Mouse (Mus musculus) megakaryocyte, embryonic 14.5 days (primary cell): ENCODE results near the gene Fnd3c2. TPM values are rescaled to one million over a fixed set of nuclear protein-coding genes. Genes with fewer than 3 reads are reported as not detected.

Experiments
- H3K27me3 ChIP-seq: replicated peaks from 2 replicates; pipeline ENCODE3; 2012; ENCODE audit warnings: inconsistent platforms
- H3K36me3 ChIP-seq: replicated peaks from 2 replicates; pipeline ENCODE3; 2012; ENCODE audit warnings: low read length, inconsistent platforms, mixed read lengths
- H3K4me1 ChIP-seq: 2 replicates; pipeline ENCODE4 v1.6.1; 2012; ENCODE audit warnings: inconsistent platforms
- H3K4me3 ChIP-seq: replicated peaks from 2 replicates; pipeline ENCODE3; 2012; ENCODE audit warnings: moderate library complexity, mild to moderate bottlenecking, inconsistent platforms
- H3K9me3 ChIP-seq: 2 replicates; pipeline ENCODE4 v1.6.1; 2012; ENCODE audit warnings: inconsistent platforms
- FLI1 ChIP-seq: IDR thresholded peaks from 2 replicates; pipeline ENCODE4 v1.6.1; 2012; ENCODE audit warnings: low read length, inconsistent platforms, mixed read lengths
- GATA1 ChIP-seq: IDR thresholded peaks from 3 replicates; pipeline ENCODE4 v1.6.1; 2012; ENCODE audit warnings: mixed read lengths, low read length, inconsistent platforms, borderline replicate concordance
- polyA plus RNA-seq: library from polyadenylated mRNA; stranded (reverse); fragments of >175 nt; gene quantifications from 2 replicates; pipeline ENCODE4 v1.2.3, GENCODE M21; 2012; ENCODE audit warnings: low replicate concordance; ENCODE audit not compliant: insufficient read depth

Fnd3c2 gene
- polyA plus RNA-seq, 1 experiment: not detected

DNA sequence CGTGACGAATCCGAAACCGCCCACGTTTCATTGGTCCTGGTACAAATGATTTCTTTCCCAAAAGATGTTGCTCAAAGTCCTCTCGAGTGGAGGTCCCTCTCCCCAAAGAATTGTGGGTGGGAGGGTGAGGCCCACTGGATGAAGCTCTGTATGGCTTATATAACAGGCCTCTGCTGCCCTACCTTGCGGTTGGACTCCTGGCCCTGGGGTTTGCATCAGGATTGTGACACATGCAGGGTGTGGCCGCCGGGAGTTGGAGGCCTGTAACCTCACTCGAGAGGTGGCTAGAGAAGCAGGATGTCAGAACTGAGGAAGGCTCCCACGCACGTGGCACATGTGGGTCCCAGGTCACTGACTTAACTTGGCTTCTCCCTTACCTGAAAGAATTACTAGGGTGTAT, 67.4 kb downstream of the Fnd3c2 start:
- peaks cover 8% of the 10 kb centered on the region for H3K27me3 ChIP-seq
- peaks cover 28% of the 10 kb centered on the region for H3K4me1 ChIP-seq
- H3K9me3 ChIP-seq: no peaks in the 10 kb centered on the region
- peaks cover 14% of the 10 kb centered on the region for H3K36me3 ChIP-seq
- no peak for TF ChIP-seq GATA1
- no peak for TF ChIP-seq FLI1
- H3K4me3 ChIP-seq: peak overlapping the region; percentile 92

DNA sequence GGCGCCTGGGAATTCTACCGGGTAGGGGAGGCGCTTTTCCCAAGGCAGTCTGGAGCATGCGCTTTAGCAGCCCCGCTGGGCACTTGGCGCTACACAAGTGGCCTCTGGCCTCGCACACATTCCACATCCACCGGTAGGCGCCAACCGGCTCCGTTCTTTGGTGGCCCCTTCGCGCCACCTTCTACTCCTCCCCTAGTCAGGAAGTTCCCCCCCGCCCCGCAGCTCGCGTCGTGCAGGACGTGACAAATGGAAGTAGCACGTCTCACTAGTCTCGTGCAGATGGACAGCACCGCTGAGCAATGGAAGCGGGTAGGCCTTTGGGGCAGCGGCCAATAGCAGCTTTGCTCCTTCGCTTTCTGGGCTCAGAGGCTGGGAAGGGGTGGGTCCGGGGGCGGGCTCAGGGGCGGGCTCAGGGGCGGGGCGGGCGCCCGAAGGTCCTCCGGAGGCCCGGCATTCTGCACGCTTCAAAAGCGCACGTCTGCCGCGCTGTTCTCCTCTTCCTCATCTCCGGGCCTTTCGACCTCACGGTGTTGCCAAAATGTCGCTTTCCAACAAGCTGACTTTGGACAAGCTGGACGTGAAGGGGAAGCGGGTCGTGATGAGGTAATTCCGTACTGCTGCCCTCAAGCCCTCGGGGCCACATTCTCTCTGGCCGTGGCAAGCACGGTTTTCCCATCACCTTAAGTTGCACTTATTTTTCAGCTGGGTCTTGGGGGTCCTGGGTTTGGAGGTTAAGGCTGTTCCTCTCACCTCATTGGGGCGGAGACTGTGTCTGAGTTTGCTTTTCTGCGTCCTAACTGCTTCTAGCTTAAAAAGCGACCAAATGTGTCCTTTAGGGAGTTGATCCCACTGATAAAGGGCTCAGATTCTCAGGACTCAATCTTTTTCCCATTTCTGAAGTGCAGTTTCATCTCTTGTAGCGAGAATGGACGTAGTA, 68.2 kb downstream of the Fnd3c2 start, which contains the start of gene Pgk1:
Pgk1 (plus strand) TSS at position 388 of the 937 bp plus-strand sequence.
- Histone ChIP-seq H3K27me3 (peaks cover 8% of the 10 kb centered on the region), H3K4me3 (peak within 1 kb of the TSS; percentile 92), H3K36me3 (peaks cover 10% of the 10 kb centered on the region), H3K4me1 (peaks cover 28% of the 10 kb centered on the region), H3K9me3 (no peaks in the 10 kb centered on the region)
- TF ChIP-seq FLI1 (no peak), GATA1 (no peak)

DNA sequence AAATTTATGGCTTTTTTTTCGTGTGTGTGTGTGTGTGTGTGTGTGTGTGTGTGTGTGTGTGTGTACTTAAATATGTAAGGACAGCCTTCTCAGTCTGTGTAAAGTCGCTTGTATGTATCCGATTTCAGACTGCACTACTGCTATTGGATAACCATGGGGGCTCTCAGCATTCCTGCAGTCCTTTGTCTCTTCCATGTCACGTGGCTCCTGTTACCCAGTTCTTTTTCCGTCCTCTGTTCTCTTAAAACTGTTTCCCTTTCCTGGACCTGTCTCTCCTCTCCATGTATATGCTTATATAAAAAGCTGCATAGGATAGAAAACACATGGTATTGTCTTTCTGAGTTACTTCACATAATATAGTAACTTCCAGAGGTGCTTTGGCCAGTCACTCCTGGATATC, 69.5 kb downstream of the Fnd3c2 start:
- no peak for TF ChIP-seq GATA1
- TF ChIP-seq FLI1: no peak
- no peak overlapping the region for H3K4me3 ChIP-seq
- peaks cover 2% of the 10 kb centered on the region for H3K36me3 ChIP-seq
- H3K9me3 ChIP-seq: no peaks in the 10 kb centered on the region
- H3K4me1 ChIP-seq: peaks cover 23% of the 10 kb centered on the region
- H3K27me3 ChIP-seq: peaks cover 8% of the 10 kb centered on the region

Other genes starting within 250 kb of the Fnd3c2 start
- gene Magt1, start 243.5 kb downstream of the Fnd3c2 start, polyA plus RNA-seq: 7.8 TPM in 1 of 2 replicates, not detected in the other
- 5.5 and 18.9 TPM in 2 replicates for gene Cox7b, start 239.7 kb downstream of the Fnd3c2 start, polyA plus RNA-seq
- 0.06 TPM in 1 of 2 replicates, not detected in the other for gene Atp7a, start 228.1 kb downstream of the Fnd3c2 start, polyA plus RNA-seq
- gene Tlr13, start 112.2 kb downstream of the Fnd3c2 start, polyA plus RNA-seq: 0.41 TPM in 1 of 2 replicates, not detected in the other
- 16.2 and 62.6 TPM in 2 replicates for gene Pgk1, start 68.3 kb downstream of the Fnd3c2 start, polyA plus RNA-seq
- gene Taf9b, start 34.2 kb downstream of the Fnd3c2 start, polyA plus RNA-seq: 0.86 TPM in 1 of 2 replicates, not detected in the other
- gene Fndc3c1, start 230.0 kb upstream of the Fnd3c2 start, polyA plus RNA-seq: not detected in 2 replicates